9 mouse cellular contexts compared by ENCODE assay signal in the genomic region with DNA sequence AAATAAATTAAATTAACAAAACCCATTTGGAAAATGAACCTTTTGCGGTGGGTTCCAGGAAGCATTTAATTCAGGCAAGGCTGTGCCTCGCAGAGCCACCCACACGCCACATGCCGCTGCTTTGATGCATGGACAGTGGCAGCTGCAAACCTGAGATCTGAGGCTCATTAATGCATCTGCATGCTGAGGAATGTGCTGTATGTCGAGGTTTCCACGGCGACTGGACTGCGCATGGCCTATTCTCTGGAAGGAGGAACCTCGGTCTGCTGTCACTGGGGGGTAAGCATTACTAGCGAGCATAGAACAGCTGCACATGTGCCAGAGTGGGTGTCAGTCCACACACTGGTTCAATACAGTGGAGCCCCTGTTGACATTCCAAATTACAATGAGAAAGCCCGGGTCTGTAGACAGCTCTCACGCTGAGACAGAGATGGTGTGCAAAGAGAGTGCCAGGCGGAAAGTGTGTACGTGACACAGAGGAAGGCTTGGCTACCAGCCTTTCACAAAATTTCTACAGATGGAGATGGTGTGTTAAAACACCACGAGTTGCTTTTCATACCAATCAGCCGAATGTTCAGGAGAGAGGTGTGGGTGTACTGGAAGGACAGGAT.
DNase-seq lines count a peak whose midpoint lies in the region; ATAC-seq and TF ChIP-seq lines count a peak whose summit lies in the region.
"Had no signal": no experiment of that assay in that cellular context is flagged by ENCODE, and none has a peak within 500 bp of the region (broad histone marks: within the 10 kb centered on the region; RNA-seq: fewer than 3 reads in every experiment).

No protein-coding gene starts in this region.

- H3K9me3 ChIP-seq in hindbrain, embryonic 16.5 days (ENCODE audit: control insufficient read depth, low read length): peaks cover 7% of the 10 kb centered on the region
- peaks cover 9% of the 10 kb centered on the region; the same call in 1 of the 2 replicates for H3K9me3 ChIP-seq in midbrain, embryonic 11.5 days (ENCODE audit: control insufficient read depth, low read length)
- H3K9me3 ChIP-seq in liver, embryonic 11.5 days (ENCODE audit: control insufficient read depth, low read length): peaks cover 4% of the 10 kb centered on the region; the same call in 1 of the 2 replicates
- H3K9me3 ChIP-seq: liver, embryonic 15.5 days had no signal

- peak; percentile 46 for DNase-seq in embryo, embryonic 9.5 days (ENCODE audit: extremely low spot score)
- peak; percentile 88 for DNase-seq in midbrain, embryonic 11.5 days (ENCODE audit: low spot score, missing footprints)
- no peak for DNase-seq in urinary bladder, adult 2 months (ENCODE audit: low spot score)
- no peak for DNase-seq in liver, embryonic 11.5 days (ENCODE audit: low spot score)
- DNase-seq in cerebellum, postnatal 36 days: no peak
- DNase-seq in cerebellum, postnatal 4 days (ENCODE audit: low spot score in 2 of 2): no peak

- H3K4me2 ChIP-seq in hindbrain, embryonic 16.5 days (ENCODE audit: low read length): peak overlapping the region; percentile 38
- peak overlapping the region; percentile 26; the same call in 1 of the 2 replicates for H3K4me2 ChIP-seq in midbrain, embryonic 11.5 days
- H3K4me2 ChIP-seq in liver, embryonic 11.5 days: no peak overlapping the region
- H3K4me2 ChIP-seq: liver, embryonic 15.5 days had no signal

- peak; percentile 81 for ATAC-seq in hindbrain, embryonic 16.5 days
- ATAC-seq in midbrain, embryonic 11.5 days (ENCODE audit: low FRiP score): peak; percentile 94
- no peak for ATAC-seq in liver, embryonic 11.5 days (replicated peaks; ENCODE audit: low FRiP score)

- H3K36me3 ChIP-seq in C2C12 (ENCODE audit: control insufficient read depth, insufficient read depth): no peaks in the 10 kb centered on the region
- H3K36me3 ChIP-seq in hindbrain, embryonic 16.5 days (ENCODE audit: control insufficient read depth, insufficient read depth, low read length): no peaks in the 10 kb centered on the region
- H3K36me3 ChIP-seq in midbrain, embryonic 11.5 days (ENCODE audit: control insufficient read depth, insufficient read depth, low read length): no peaks in the 10 kb centered on the region
- no peaks in the 10 kb centered on the region for H3K36me3 ChIP-seq in liver, embryonic 11.5 days (ENCODE audit: control insufficient read depth, insufficient read depth, low read length)
- H3K36me3 ChIP-seq: liver, embryonic 15.5 days had no signal

- H3ac ChIP-seq in C2C12 (ENCODE audit: control insufficient read depth, insufficient read length, low read depth): no peak overlapping the region

- no peaks in the 10 kb centered on the region for H3K27me3 ChIP-seq in C2C12 (ENCODE audit: control insufficient read depth, insufficient read depth, insufficient read length)
- H3K27me3 ChIP-seq in hindbrain, embryonic 16.5 days (replicated peaks; ENCODE audit: control insufficient read depth, insufficient read depth, low read length): no peaks in the 10 kb centered on the region
- no peaks in the 10 kb centered on the region for H3K27me3 ChIP-seq in midbrain, embryonic 11.5 days (ENCODE audit: control insufficient read depth, insufficient read depth, low read length)
- no peaks in the 10 kb centered on the region for H3K27me3 ChIP-seq in liver, embryonic 11.5 days (replicated peaks; ENCODE audit: control insufficient read depth, insufficient read depth, low read length)
- H3K27me3 ChIP-seq: liver, embryonic 15.5 days had no signal

- H3K4me1 ChIP-seq in hindbrain, embryonic 16.5 days (ENCODE audit: control insufficient read depth, insufficient read depth, low read depth, low read length): peaks cover 23% of the 10 kb centered on the region
- H3K4me1 ChIP-seq in midbrain, embryonic 11.5 days (ENCODE audit: control insufficient read depth, insufficient read depth, low read length): peaks cover 23% of the 10 kb centered on the region
- H3K4me1 ChIP-seq in liver, embryonic 11.5 days (replicated peaks; ENCODE audit: control insufficient read depth, insufficient read depth, low read length): peaks cover 11% of the 10 kb centered on the region

- no peaks in the 10 kb centered on the region for H3K79me3 ChIP-seq in C2C12 (ENCODE audit: low read depth)

- no peak for TF ChIP-seq CTCF in C2C12 (IDR thresholded peaks at IDR 0.05; ENCODE audit: control insufficient read depth, insufficient read depth, insufficient read length)

- H3K27ac ChIP-seq in hindbrain, embryonic 16.5 days (ENCODE audit: low read depth, low read length): peak overlapping the region; percentile 59
- H3K27ac ChIP-seq in midbrain, embryonic 11.5 days (ENCODE audit: low read depth, low read length): 0 out of 2 replicates have a peak overlapping the region, but pooled peaks have one; percentile 22
- H3K27ac ChIP-seq in liver, embryonic 11.5 days (ENCODE audit: low read depth, low read length): no peak overlapping the region
- H3K27ac ChIP-seq: liver, embryonic 15.5 days had no signal

- H3K4me3 ChIP-seq in C2C12 (ENCODE audit: insufficient read depth, poor library complexity, severe bottlenecking): no peak overlapping the region
- no peak overlapping the region for H3K4me3 ChIP-seq in hindbrain, embryonic 16.5 days (ENCODE audit: low read length)
- no peak overlapping the region for H3K4me3 ChIP-seq in midbrain, embryonic 11.5 days (ENCODE audit: low read depth, low read length)
- no peak overlapping the region for H3K4me3 ChIP-seq in liver, embryonic 11.5 days (ENCODE audit: low read depth, low read length)
- H3K4me3 ChIP-seq: liver, embryonic 15.5 days had no signal

- no peaks in the 10 kb centered on the region for H3K79me2 ChIP-seq in C2C12 (ENCODE audit: control insufficient read depth, insufficient read depth)

- whole genome bisulfite sequencing in hindbrain, embryonic 16.5 days: 12% methylated on average over 16 of the region's 16 CpGs
- WGBS in midbrain, embryonic 11.5 days: 20% methylated on average over 16 of the region's 16 CpGs
- 67% methylated on average over 16 of the region's 16 CpGs for WGBS in liver, embryonic 11.5 days

- H3K9ac ChIP-seq in hindbrain, embryonic 16.5 days (ENCODE audit: low read depth, low read length): peak overlapping the region; percentile 39
- no peak overlapping the region for H3K9ac ChIP-seq in midbrain, embryonic 11.5 days (ENCODE audit: low read length)
- H3K9ac ChIP-seq in liver, embryonic 11.5 days (ENCODE audit: low read depth, low read length): no peak overlapping the region
- H3K9ac ChIP-seq: liver, embryonic 15.5 days had no signal

TF ChIP-seq in C2C12, 6 proteins besides CTCF, POLR2A, EP300 and RAD21:
- TF ChIP-seq MYOD1 (IDR thresholded peaks at IDR 0.05; ENCODE audit: control insufficient read depth, insufficient read length, low read depth) (peak; percentile 88), FOSL1 (IDR thresholded peaks at IDR 0.05; ENCODE audit: insufficient read depth, low read length, poor library complexity, severe bottlenecking) (no peak), CEBPB (IDR thresholded peaks at IDR 0.05; ENCODE audit: low read depth) (no peak)

Comparison
In these comparisons a context has a peak if more than half of its experiments do, and no peak if none do; other contexts are left out.
1. DNase-seq: peak in embryo, embryonic 9.5 days (single experiment) and midbrain, embryonic 11.5 days (single experiment); none in urinary bladder, adult 2 months (single experiment), liver, embryonic 11.5 days (single experiment), cerebellum, postnatal 36 days (0 of 2) and cerebellum, postnatal 4 days (0 of 2).